Mouse (Mus musculus) right cerebral cortex, postnatal 36 days (tissue): ENCODE measurements around the gene Pdcd11.

Experiments used
- DNase-seq, 2 experiments: peaks; one replicate each; pipeline ENCODE4 v3.0.0; 2022; ENCODE audit warnings: low spot score in 2 of 2, mixed read lengths in 1 of 2

Pdcd11 gene

DNA sequence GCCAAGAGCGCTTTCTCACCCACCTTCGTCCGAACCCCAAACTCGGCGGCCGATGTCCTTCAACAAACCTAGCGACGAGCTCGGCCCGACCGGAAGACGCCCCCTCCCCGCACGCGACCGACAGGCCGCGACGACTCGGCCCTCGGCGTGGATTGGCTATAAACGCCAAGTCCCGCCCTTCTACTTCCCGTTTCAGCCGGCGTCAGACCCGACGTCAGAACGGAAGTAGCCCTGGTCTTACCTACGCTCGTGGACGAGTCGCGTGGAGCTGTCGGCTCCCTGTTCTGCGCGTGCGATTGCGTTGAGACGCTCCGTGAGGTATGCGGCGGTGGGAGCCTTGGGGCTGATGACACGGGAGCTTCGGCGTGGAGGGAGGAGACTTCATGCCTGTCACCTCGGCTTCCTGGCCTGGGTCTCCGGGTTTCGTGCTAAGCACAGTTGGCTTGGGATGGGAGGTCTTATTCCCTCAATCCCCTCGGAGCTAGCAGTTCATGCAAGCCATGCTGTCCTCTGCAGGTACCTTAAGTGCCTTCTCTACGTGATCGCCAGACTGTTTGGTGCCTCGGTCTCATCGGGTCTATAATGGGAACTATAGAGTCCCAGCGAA lies at the start of gene Pdcd11, which contains the start of gene Usmg5:
Pdcd11 (plus strand) TSS at position 219 of the 607 bp plus-strand sequence.
Usmg5 (minus strand) TSS at position 98 of the 607 bp plus-strand sequence.
- DNase-seq = peak; percentile 95 to 98

GRCm38 (mm10) chr19:47043608-47044007 lies 47.0 kb upstream of the Pdcd11 start:
- no peak for DNase-seq

DNA sequence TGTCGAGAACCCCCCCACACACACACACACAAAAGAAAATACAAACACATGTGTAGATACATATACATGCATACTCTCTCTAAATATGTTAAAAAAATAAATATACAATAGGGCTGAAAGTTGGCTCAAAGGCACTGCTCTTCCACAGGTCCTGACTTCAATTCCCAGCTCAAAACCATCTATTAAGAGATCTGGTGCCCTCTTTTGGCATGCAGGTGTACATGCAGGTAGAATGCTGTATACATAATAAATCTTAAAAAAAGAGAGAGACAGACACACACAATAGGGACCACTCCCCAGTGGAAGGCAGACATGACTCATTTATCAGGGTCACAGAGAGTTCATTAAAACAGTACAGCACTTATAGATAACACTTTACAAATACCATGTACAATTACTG lies 44.2 kb upstream of the Pdcd11 start:
- DNase-seq = no peak

- DNase-seq = no peak
Measured at GRCm38 (mm10) chr19:47047236-47047833, 43.2 kb upstream of the Pdcd11 start.

DNA sequence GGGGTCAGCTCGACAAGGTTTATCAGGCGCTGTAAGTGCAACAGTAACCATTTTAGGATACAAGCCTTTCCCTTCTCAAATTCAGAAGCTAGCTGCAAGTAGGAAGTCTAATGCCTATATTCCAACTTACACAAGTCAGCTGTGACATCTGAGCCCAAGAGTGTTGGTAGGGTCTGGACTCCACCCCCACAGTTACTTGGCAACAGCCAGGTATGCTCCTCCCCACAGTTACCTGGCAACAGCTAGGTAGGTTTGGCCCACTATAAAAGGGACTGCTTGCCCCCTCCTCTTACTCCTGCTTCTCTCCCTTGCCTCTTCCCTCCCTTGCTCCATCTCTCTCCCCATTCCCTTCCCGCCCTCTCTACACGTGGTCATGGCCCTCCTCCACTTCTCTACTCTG lies 41.5 kb upstream of the Pdcd11 start:
- no peak for DNase-seq

DNA sequence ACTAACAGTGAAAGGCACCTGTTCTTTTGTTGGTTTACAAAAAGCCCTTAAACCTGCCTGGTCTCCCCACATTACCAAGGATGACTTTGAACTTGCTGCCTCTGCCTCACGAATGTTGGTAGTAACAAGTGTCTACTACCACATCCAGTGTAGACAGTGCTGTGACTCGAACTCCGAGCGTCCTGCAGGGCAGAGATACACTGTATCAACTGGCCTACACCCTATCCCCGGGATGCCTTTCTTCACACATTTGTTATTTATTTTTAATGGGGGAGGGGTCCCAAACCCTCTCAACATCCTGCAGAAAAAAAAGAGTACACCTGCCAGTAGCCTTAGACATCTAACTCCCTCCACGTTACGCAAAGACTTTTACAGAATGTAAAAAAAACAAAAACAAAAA lies 40.7 kb upstream of the Pdcd11 start:
- DNase-seq = no peak

DNA sequence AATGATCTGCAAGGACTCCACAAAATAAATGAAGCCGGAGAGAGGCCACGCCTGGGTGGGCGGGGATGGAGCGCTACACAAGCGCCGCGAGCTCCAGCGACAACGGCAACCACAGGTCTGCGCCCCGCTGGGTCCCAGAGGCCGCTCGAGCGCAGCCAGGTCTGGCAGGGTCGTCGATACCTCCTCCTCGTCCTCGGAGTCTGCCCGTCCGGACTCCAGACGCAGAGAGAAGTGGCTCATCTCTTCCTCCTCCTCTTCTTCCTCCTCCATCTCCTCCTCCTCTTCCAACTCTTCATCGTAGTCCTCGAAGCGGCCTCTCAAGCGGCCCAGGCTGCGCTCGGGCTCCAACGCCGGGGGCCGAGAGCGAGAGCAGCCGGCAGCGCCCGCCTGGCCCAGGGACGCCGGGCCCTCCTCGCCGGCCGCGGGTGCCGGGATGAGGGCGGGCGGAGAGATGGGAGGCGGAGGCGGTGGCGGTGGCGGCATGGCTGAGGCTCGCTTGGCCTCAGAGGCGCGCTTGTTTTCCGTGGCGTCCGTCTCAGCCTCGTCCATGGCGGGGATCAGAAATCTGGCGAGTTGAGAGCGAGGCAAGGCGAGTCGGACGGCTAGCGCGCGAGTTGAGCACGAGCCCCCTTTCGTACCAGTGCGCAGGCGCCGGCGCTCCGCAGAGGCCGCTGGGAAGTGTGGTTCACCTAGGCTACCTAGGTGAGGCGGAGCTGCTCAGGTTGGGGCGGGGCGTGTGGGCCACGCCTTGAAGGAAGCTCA lies 40.1 kb upstream of the Pdcd11 start, which contains the start of gene Pcgf6:
Pcgf6 (minus strand) TSS at position 636 of the 762 bp plus-strand sequence.
- peak; percentile 69 to 78 for DNase-seq

DNA sequence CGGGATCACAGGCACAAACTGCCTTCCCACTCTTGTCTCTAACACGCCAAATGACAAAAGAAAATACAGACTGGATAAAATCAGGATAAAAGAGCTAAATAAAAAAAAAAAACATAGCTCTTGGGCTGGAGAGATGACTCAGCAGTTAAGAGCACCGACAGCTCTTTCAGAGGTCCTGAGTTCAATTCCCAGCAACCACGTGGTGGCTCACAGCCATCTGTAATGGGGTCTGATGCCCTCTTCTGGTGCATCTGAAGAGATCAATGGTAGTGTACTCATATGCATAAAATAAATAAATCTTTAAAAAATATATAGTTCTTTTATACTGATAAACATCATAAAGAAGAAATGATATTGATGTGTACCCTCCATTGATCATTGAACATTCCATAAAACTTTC lies 37.6 kb upstream of the Pdcd11 start:
- no peak for DNase-seq

DNA sequence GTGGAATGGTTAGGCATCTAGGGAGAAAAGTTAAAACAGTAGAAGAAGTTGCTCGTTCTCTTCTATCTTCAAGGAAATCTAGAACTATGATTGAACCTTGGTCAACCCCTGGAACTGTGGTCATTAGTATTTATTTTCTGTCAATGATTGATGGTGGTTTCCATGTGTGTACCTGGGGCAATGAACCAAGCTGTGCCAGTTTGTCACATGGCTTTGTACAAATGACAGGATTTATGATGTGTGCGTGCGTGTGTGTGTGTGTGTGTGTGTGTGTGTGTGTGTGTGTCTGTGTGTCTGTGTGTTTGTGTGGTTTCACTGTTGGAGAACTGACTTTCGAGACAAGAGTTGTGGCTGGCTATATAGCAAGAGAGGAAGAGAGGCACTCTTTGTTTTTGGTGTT lies 37.1 kb upstream of the Pdcd11 start:
- DNase-seq = no peak

- DNase-seq = no peak
Measured at GRCm38 (mm10) chr19:47057684-47058083, 32.9 kb upstream of the Pdcd11 start.

- no peak for DNase-seq
Measured at GRCm38 (mm10) chr19:47065860-47066259, 24.7 kb upstream of the Pdcd11 start.

- peak; percentile 92 to 94 for DNase-seq
Measured at GRCm38 (mm10) chr19:47067096-47067882, 23.3 kb upstream of the Pdcd11 start, which contains the start of gene Taf5. Gene Taf5 (plus strand): TSS chr19:47067746.

DNA sequence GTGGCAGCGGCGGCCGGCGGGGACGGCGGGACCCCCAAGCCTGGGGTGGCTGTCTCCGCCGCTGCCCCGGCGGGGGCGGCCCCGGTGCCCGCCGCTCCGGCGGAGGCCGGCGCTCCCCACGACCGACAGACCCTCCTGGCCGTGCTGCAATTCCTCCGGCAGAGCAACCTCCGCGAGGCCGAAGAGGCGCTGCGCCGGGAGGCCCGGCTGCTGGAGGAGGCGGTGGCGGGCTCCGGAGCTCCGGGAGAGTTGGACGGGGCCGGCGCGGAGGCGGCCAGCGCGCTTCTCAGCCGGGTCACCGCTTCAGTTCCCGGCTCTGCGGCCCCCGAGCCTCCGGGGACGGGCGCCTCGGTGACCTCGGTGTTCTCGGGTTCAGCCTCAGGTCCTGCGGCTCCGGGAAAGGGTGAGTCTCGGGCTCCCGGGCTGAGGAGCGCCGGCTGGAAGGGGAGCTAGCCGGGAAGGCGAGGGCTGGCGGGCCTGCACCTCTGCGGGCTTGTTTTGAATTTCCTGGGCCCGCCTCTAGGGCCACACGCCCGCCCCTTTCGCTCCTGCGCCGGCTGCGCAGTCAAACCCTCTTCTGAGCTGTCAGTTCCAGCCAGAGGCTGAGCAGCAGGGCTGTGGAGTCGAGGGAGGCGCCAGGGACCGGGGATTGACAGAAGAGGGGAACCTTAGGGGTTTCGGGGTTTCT lies 22.5 kb upstream of the Pdcd11 start:
- DNase-seq = peak; percentile 76

GRCm38 (mm10) chr19:47088226-47088625 lies 2.3 kb upstream of the Pdcd11 start:
- DNase-seq = no peak

DNA sequence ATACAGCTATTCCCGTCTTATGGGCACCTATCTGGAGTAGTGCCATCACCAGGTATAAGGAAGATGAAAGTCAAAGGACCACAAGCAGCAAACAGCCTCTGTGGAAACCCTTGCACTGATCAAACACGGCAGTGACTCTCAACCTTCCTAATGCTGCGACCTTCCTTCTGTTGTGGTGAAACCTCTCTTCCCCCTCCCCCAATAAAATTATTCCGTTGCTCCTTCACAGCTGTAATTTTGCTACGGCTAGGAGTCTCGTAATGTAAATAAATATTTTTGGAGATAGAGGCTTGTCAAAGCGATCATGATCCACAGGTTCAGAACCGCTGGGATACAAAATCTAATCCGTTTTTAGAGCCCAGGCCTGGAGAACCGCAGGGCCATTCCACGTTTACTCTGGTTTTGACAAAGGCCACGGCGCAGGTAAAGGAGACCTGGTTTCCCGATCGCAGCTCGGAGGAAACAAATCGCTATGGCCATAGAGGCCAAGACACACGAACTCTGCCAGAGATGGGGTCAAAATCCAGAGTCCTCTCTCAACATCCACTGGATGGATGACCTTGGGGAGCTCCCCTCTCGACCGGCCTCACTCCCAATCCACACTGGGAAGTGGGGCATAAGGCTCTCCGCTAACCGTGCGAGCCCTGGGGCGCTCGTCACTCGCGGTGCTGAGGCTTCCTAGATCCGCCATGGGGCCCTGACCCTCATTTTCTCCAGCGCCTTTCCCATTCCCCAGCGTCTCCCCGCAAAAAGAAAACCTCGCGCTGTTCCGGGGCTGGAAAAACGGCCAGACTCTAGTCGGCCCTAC lies 646 bp upstream of the Pdcd11 start:
- peak in 1 of 2 experiments; percentile 13 for DNase-seq

- DNase-seq = no peak
Measured at GRCm38 (mm10) chr19:47101080-47101479, 10.5 kb downstream of the Pdcd11 start.

- no peak for DNase-seq
Measured at GRCm38 (mm10) chr19:47104641-47105271, 14.2 kb downstream of the Pdcd11 start.

- no peak for DNase-seq
Measured at GRCm38 (mm10) chr19:47118634-47119033, 28.1 kb downstream of the Pdcd11 start.

GRCm38 (mm10) chr19:47121054-47121453 lies 30.5 kb downstream of the Pdcd11 start:
- DNase-seq = no peak

GRCm38 (mm10) chr19:47122802-47123201 lies 32.2 kb downstream of the Pdcd11 start:
- no peak for DNase-seq
